Mouse (Mus musculus): ENCODE measurements around the gene Sv2c.

- TF ChIP-seq CTCF (IDR thresholded peaks at IDR 0.05; ENCODE audit: extremely low read depth, insufficient read depth, low read length) (no peak), POLR2A (IDR thresholded peaks at IDR 0.05; ENCODE audit: extremely low read depth, insufficient read depth, low read length) (no peak)
These were observed 466 bp downstream of the Sv2c start for GRCm38 (mm10) chr13:96131911-96132310.

All from cortical plate, adult 2 months (tissue).